Mouse (Mus musculus) embryonic facial prominence, embryonic 12.5 days (tissue): ENCODE data around the gene Mboat1. TPM values are rescaled to one million over a fixed set of nuclear protein-coding genes. Genes with fewer than 3 reads are reported as not detected.

Experiments
- ATAC-seq: fragments of 200-750 bp; cut with Nextera tagmentation; 2 replicates; pipeline ENCODE4 v1.8.0; 2017; ENCODE audit not compliant: insufficient number of reproducible peaks, insufficient read depth, low FRiP score, low TSS enrichment
- H3K27ac ChIP-seq: fragments of 300-500 bp; sonication (generic); 2 replicates; pipeline ENCODE4 v1.5.1; 2016; ENCODE audit warnings: mild to moderate bottlenecking
- H3K27me3 ChIP-seq: fragments of 300-500 bp; sonication (generic); 2 replicates; pipeline ENCODE4 v1.6.1; 2016; ENCODE audit warnings: mild to moderate bottlenecking, moderate library complexity
- H3K36me3 ChIP-seq: fragments of 300-500 bp; sonication (generic); 2 replicates; pipeline ENCODE4 v1.6.1; 2016; ENCODE audit warnings: mild to moderate bottlenecking
- H3K4me1 ChIP-seq: fragments of 300-500 bp; sonication (generic); 2 replicates; pipeline ENCODE4 v1.6.1; 2016
- H3K4me2 ChIP-seq: fragments of 300-500 bp; sonication (generic); replicated peaks from 2 replicates; pipeline ENCODE4 v1.6.1; 2016; ENCODE audit warnings: mild to moderate bottlenecking, moderate library complexity
- H3K4me3 ChIP-seq: fragments of 300-500 bp; sonication (generic); 2 replicates; pipeline ENCODE4 v1.5.1; 2016; ENCODE audit warnings: mild to moderate bottlenecking
- H3K9ac ChIP-seq: fragments of 300-500 bp; sonication (generic); 2 replicates; pipeline ENCODE4 v1.6.1; 2016; ENCODE audit warnings: mild to moderate bottlenecking, moderate library complexity
- H3K9me3 ChIP-seq: fragments of 300-500 bp; sonication (generic); 2 replicates; pipeline ENCODE4 v1.6.1; 2016; ENCODE audit warnings: mild to moderate bottlenecking, moderate library complexity
- WGBS: fragments of 180-500 bp; shearing (Covaris S2); methylation state at CpG from one replicate; pipeline ENCODE4 v1.1.7; 2016; 5-methylcytosine and 5-hydroxymethylcytosine counted together
- polyA plus RNA-seq: library from polyadenylated mRNA; unstranded; fragments of >200 nt; fragmentation: Nextera tagmentation; extraction: Ambion mirVana; gene quantifications from 2 replicates; pipeline ENCODE4 v1.2.1, GENCODE M21; 2016

Mboat1 gene
- polyA plus RNA-seq, 1 experiment from 2014 or later: 11.7 TPM

DNA sequence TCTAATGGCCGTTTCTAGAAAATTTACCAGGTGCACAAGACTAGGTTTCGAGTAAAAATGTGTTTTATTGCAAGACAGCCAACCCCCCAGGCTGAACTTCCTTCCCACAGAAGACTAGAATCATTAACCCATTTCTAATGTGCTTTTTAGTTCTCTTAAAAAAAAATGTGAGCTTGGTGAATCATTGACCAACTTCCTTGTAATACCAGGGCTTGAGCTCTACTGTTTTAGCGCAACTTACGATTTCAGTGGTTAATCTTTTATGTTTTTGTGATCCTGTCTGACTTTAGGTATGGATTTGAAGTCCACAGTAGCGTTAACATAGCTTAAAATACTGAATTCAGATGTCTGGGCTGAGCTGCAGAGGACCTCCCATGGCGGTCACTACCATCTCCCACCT is 10.2 kb downstream of the Mboat1 start:
- Histone ChIP-seq H3K9ac (no peak overlapping the region), H3K27ac (no peak overlapping the region), H3K4me1 (no peaks in the 10 kb centered on the region), H3K36me3 (no peaks in the 10 kb centered on the region), H3K4me2 (no peak overlapping the region), H3K9me3 (no peaks in the 10 kb centered on the region), H3K27me3 (no peaks in the 10 kb centered on the region), H3K4me3 (no peak overlapping the region)
- WGBS: 90% methylated on average over 6 of the region's 6 CpGs
- ATAC-seq: no peak

DNA sequence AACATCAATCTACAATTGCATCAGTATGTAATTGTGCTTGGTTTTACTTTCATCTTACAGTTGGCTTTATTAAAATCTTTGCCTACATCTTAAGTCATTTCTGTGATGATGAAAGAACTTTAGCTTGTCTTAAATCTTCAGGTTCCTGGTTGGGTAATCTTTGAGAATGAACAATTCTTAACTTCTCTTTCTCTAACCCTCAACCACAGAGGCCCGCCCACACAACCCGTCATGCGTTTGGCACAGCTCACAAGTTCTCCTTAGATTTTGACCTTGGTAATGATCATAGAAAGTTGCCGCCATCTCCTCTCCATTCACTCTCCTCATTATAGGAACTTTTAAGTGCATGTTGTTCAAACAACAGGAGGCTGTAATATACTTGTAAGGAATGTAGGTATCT is 18.0 kb downstream of the Mboat1 start:
- ATAC-seq: no peak
- WGBS: 85% methylated on average over 4 of the region's 4 CpGs

DNA sequence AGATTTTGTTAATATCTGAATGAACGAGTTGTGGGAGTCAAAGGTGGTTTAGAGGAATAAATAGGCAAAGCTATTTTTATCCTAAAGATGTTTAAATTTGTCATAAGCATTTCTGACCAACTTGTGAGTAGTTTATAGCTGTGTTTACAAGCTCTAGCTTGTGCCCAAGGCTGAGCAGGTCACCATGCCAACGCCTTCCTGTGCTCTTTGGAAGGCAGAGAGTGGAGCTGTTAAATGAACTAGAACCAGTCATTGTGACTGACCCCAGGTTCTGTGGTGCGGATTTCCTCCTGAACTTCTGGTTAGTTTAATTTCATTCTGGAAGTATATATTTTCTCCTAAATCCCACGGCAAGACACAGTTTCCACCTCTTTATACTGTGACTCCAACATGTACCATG is 23.3 kb downstream of the Mboat1 start:
- no peaks in the 10 kb centered on the region for H3K4me1 ChIP-seq
- H3K36me3 ChIP-seq: no peaks in the 10 kb centered on the region
- H3K9me3 ChIP-seq: 0 out of 2 replicates have a peak, but pooled peaks cover 4% of the 10 kb centered on the region
- no peak overlapping the region for H3K4me3 ChIP-seq
- no peak overlapping the region for H3K27ac ChIP-seq
- no peaks in the 10 kb centered on the region for H3K27me3 ChIP-seq
- ATAC-seq: no peak
- no peak overlapping the region for H3K4me2 ChIP-seq
- H3K9ac ChIP-seq: no peak overlapping the region
- WGBS: 91% methylated on average over 4 of the region's 4 CpGs

More for the DNA sequence above, 18.0 kb downstream of the Mboat1 start:
- Histone ChIP-seq H3K4me2 (no peak overlapping the region), H3K4me1 (no peaks in the 10 kb centered on the region), H3K4me3 (no peak overlapping the region), H3K9me3 (no peaks in the 10 kb centered on the region), H3K9ac (no peak overlapping the region), H3K27me3 (no peaks in the 10 kb centered on the region), H3K27ac (no peak overlapping the region), H3K36me3 (no peaks in the 10 kb centered on the region)

DNA sequence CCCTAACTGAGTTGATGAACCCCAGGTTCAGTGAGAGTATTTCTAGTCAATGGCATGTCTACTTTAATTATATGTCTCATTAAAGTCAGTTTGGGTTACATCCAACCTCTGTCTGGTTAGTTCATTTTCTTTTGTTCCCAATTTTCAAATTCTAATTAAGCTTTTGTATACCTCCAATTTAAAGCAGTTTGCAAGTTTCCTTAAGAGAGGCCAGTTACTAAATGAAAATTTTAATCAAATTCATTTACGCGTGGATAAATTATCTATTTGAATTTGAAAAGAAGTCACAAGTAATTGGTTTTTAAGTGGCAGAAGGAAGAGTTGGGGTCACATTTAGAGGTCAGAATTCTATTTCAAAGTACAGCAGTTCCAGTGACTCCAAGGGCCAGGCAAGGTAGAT is 27.2 kb downstream of the Mboat1 start:
- Histone ChIP-seq H3K36me3 (no peaks in the 10 kb centered on the region), H3K9me3 (0 out of 2 replicates have a peak, but pooled peaks cover 4% of the 10 kb centered on the region), H3K4me2 (no peak overlapping the region), H3K9ac (no peak overlapping the region), H3K27me3 (no peaks in the 10 kb centered on the region), H3K4me1 (no peaks in the 10 kb centered on the region), H3K27ac (no peak overlapping the region), H3K4me3 (no peak overlapping the region)
- 93% methylated on average over 2 of the region's 2 CpGs for WGBS
- no peak for ATAC-seq

DNA sequence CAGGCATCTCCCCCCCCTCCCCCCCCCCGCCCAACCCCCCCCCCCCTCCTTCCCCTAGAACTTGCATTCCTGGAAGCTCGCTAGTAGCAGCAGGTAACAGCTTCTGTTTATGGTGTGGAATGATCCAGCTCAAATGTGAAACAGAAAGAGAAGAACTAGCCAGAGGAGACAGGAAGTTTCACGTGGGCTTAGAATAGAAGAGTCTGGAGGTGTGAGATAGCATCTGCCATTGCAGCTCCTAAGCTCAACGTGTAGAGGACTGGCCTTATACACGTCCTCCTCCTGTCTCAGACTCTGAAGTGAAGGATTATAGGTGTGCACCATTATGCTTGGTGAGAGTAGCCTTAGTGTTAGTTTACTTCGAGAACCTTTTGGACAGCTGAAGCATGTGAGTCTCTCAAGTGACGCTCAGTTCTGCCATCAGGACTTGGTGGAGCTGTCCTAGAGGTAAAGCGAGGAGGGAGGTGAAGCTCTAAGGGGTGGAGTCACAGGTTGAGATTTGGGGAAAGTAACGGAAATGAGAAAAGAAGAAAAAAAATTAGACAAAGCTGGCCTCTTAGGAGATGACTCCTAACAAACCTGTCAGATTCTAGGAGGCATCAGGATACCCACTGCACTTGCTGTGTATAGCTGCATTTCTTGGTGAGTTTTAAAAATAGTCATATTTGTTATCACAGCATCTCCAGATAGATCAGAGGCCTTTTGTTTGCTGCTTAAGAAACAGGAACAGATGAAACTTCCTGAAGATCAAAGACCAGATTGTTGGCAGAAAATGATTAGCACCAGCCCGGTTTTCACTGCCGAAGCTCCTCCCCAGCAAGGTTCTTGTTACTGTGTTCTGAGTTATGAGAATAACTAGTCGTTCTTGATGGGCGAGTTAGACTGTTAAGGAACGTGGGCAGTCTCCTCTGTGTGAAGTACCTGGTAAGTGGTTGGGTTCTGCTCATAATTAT is 30.1 kb downstream of the Mboat1 start:
- Histone ChIP-seq H3K36me3 (no peaks in the 10 kb centered on the region), H3K4me1 (no peaks in the 10 kb centered on the region), H3K27me3 (no peaks in the 10 kb centered on the region), H3K9ac (no peak overlapping the region), H3K27ac (no peak overlapping the region), H3K9me3 (0 out of 2 replicates have a peak, but pooled peaks cover 4% of the 10 kb centered on the region), H3K4me2 (no peak overlapping the region), H3K4me3 (no peak overlapping the region)
- ATAC-seq: no peak
- 71% methylated on average over 13 of the region's 14 CpGs for WGBS

DNA sequence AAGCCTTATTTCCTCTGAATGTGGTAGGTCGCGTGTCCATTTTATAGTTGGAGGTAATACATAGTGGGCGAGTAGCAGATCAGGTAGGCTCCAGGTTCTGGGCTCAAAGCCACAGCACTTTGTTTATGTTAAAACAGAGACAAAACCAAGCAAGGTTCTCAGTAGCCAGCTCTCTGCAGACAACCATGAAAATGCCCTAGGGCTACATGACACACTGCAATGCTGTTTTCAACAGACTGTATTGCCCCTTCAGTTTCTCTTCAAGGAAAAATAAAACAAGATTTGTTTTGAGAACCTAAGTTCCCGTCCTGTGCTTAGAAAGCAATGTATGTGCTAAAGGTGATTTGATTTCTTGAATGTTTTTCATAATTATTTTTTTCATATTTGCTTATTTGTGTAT is 31.2 kb downstream of the Mboat1 start:
- H3K9ac ChIP-seq: no peak overlapping the region
- no peak overlapping the region for H3K4me3 ChIP-seq
- H3K27me3 ChIP-seq: no peaks in the 10 kb centered on the region
- ATAC-seq: no peak
- H3K36me3 ChIP-seq: no peaks in the 10 kb centered on the region
- WGBS: 77% methylated on average over 4 of the region's 4 CpGs
- H3K4me2 ChIP-seq: no peak overlapping the region
- H3K4me1 ChIP-seq: no peaks in the 10 kb centered on the region
- 0 out of 2 replicates have a peak, but pooled peaks cover 3% of the 10 kb centered on the region for H3K9me3 ChIP-seq
- no peak overlapping the region for H3K27ac ChIP-seq

DNA sequence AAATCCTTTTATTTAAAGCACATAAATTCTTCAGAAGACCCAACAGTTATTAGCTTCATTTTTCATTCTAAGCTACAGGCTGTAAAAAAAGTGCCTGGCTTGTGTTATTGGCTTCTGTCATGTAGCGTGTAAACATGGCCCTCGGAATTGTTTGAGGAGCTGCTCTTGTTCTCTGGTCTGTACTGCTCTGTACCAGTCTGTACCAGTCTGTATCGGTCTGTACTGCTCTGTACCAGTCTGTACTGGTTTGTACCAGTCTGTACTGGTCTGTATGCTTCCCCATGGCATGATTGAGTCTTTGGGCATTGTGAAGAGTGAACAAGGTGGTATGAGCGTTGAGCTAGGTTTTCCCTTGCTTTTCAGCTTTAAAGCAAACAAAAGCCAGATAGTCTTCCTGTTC is 32.5 kb downstream of the Mboat1 start:
- Histone ChIP-seq H3K9me3 (no peaks in the 10 kb centered on the region), H3K9ac (no peak overlapping the region), H3K27me3 (no peaks in the 10 kb centered on the region), H3K27ac (no peak overlapping the region), H3K4me1 (no peaks in the 10 kb centered on the region), H3K4me3 (no peak overlapping the region), H3K36me3 (no peaks in the 10 kb centered on the region), H3K4me2 (no peak overlapping the region)
- ATAC-seq: no peak
- WGBS: 80% methylated on average over 4 of the region's 4 CpGs

DNA sequence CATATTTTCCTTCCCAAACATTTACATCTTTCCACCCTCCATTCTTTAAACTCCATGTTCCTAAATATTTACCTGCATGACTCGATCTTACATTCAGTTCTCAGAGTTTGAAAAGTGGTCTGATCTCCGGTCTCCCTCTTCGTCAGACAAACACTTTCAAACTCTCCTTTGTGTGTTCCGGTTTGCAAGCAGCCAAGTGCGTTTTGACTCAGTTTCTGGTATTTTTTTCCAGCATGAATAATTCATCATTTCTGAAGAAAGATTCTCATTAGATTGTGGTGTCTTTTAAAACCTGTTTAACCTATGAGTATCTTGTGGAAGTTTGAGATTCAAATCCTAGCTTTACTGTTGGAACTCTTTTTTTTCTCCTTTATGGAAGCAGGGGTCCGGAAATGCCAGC is 33.8 kb downstream of the Mboat1 start:
- 87% methylated on average over 6 of the region's 6 CpGs for WGBS
- no peak overlapping the region for H3K27ac ChIP-seq

DNA sequence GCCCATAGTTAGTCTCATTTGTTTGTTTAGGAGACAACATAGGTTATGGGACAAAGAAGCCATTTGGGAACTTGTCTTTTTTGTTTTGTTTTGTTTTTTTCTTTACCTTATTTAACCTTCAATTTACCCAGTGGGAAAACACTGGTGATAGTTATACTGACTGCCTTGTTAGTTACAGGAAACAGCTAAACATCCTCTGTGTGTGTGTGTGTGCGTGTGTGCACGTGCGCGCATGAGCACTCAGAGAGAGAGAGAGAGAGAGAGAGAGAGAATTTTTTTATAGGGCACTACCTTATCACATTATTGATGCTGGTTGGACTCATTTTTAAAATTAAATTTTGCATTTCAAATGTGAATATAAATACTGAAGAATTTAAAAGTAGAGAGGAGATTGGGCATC is 38.3 kb downstream of the Mboat1 start:
- no peak overlapping the region for H3K9ac ChIP-seq
- H3K27me3 ChIP-seq: no peaks in the 10 kb centered on the region
- H3K9me3 ChIP-seq: no peaks in the 10 kb centered on the region
- H3K4me2 ChIP-seq: no peak overlapping the region
- no peaks in the 10 kb centered on the region for H3K4me1 ChIP-seq
- no peaks in the 10 kb centered on the region for H3K36me3 ChIP-seq
- no peak for ATAC-seq
- 89% methylated on average over 4 of the region's 4 CpGs for WGBS
- no peak overlapping the region for H3K27ac ChIP-seq
- H3K4me3 ChIP-seq: no peak overlapping the region

More for the DNA sequence above, 33.8 kb downstream of the Mboat1 start:
- H3K9me3 ChIP-seq: no peaks in the 10 kb centered on the region
- H3K36me3 ChIP-seq: no peaks in the 10 kb centered on the region
- no peaks in the 10 kb centered on the region for H3K27me3 ChIP-seq
- no peak overlapping the region for H3K4me2 ChIP-seq
- no peak overlapping the region for H3K4me3 ChIP-seq
- no peak overlapping the region for H3K9ac ChIP-seq
- no peaks in the 10 kb centered on the region for H3K4me1 ChIP-seq
- ATAC-seq: no peak

DNA sequence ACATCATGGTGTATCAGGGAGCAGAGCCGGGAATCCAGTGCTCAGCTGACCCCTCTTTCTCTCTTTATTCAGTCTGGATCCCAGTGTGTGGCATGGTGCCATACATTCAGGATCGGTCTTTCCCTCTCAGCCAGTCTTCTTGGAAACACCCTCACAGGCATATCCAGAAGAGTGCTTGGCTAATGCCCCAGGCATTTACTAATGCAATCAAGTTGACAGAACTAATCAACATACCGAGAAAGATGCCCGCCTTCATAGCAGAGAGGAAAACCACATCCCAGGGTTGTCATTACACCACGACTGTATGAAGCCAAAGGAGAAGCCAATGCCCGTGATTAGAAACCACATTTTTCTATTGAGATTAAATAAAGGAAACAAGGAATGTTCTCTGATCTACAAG is 41.1 kb downstream of the Mboat1 start:
- 66% methylated on average over 6 of the region's 6 CpGs for WGBS

DNA sequence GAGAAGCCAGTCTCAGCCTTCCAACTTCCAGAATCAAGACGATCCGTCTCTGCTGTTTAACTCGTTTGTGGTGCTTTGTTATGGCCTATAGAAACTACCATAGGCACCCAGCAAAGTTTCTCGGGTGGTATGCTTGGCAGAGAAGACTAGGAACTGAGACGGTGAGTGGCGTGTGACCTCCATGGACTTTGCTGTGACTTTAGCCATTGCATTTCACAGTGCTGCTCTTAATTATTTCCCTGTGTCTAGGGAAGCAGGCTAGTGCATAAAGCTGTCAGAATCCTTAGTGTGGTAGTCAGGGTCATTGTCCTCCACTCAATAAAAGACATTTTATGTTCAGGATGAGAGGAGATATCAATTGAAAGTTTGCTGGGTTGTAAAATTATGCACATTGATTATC is 49.3 kb downstream of the Mboat1 start:
- Histone ChIP-seq H3K36me3 (no peaks in the 10 kb centered on the region), H3K4me3 (no peak overlapping the region), H3K27me3 (no peaks in the 10 kb centered on the region), H3K4me2 (no peak overlapping the region), H3K9me3 (no peaks in the 10 kb centered on the region), H3K9ac (no peak overlapping the region), H3K27ac (no peak overlapping the region), H3K4me1 (peaks cover 16% of the 10 kb centered on the region)
- ATAC-seq: no peak
- 39% methylated on average over 6 of the region's 6 CpGs for WGBS

More for the DNA sequence above, 41.1 kb downstream of the Mboat1 start:
- no peak for ATAC-seq
- no peaks in the 10 kb centered on the region for H3K9me3 ChIP-seq
- no peak overlapping the region for H3K4me2 ChIP-seq
- H3K9ac ChIP-seq: no peak overlapping the region
- no peak overlapping the region for H3K27ac ChIP-seq
- no peaks in the 10 kb centered on the region for H3K27me3 ChIP-seq
- H3K36me3 ChIP-seq: no peaks in the 10 kb centered on the region
- H3K4me1 ChIP-seq: no peaks in the 10 kb centered on the region
- no peak overlapping the region for H3K4me3 ChIP-seq

DNA sequence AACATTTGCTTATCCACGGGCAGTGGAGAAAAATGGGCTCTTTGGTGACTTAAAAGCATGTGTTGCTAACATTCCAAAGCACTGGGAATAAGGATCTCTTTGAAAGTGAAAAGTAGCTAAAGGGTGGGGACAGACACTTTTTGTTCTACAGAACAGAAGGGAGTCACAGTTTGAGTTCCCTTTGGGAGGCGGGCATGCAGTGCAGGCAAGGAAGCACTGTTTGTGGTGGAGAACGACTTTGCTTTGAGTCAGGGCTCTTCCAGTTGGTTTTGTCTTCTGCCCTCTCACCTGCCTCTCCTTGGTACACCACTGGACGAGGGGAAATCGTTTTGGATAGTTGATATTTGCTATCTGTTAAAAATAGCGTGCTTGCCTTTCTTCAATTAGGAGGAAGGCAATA is 49.7 kb downstream of the Mboat1 start:
- WGBS: 36% methylated on average over 6 of the region's 6 CpGs
- no peak for ATAC-seq
- 0 out of 2 replicates have a peak overlapping the region, but pooled peaks have one; percentile 9 for H3K27ac ChIP-seq

More for the DNA sequence above, 49.7 kb downstream of the Mboat1 start:
- no peak overlapping the region for H3K9ac ChIP-seq
- no peak overlapping the region for H3K4me2 ChIP-seq
- H3K9me3 ChIP-seq: no peaks in the 10 kb centered on the region
- H3K4me1 ChIP-seq: peaks cover 16% of the 10 kb centered on the region
- no peak overlapping the region for H3K4me3 ChIP-seq
- H3K36me3 ChIP-seq: no peaks in the 10 kb centered on the region
- no peaks in the 10 kb centered on the region for H3K27me3 ChIP-seq
